ENCODE assay signal across 9 mouse cellular contexts in the genomic region with DNA sequence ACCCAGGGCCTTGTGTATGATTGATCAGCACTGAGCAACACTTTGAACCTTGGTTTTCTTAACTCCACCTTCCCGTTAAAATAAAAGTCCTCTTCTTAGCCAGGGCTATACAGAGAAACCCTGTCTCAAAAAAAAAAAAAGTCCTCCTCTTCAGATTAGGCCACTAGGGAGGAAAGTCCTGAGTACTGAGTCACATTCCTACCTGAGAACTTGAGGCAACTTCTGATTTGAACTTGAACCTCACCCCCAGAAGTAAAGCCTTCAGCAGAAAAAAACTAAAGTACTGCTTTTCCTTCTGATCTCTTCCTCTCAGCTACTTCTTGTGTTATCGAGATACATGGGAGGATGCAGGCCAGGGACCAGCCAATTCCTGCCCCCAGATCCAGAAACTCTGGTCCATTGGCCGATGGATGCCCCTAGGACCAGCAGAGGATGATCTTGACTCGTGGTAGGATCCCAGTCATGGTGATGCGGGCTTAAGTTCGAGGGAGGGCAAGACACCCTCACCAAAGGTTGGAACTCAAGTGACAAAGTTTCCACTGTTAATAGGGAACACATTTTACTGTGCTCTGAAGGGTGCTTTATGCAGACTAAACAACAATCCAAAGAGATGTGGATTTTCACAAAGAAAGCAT. TPM values are rescaled to one million over a fixed set of nuclear protein-coding genes. Genes with fewer than 3 reads are reported as not detected.
DNase-seq lines count a peak whose midpoint lies in the region; ATAC-seq lines count a peak whose summit lies in the region.
"Had no signal": no experiment of that assay in that cellular context is flagged by ENCODE, and none has a peak within 500 bp of the region (broad histone marks: within the 10 kb centered on the region; RNA-seq: fewer than 3 reads in every experiment).

No protein-coding gene starts in this region.

- DNase-seq in heart, adult 9 months (ENCODE audit: low spot score in 2 of 2) = no peak
- DNase-seq in adipocyte (ENCODE audit: low spot score) = peak; percentile 46
- DNase-seq in gastrocnemius, postnatal 36 days = no peak
- DNase-seq in lung, postnatal 10 days = no peak
- DNase-seq: gastrocnemius, postnatal 10 days had no signal

- intact Hi-C loops in gastrocnemius, postnatal 36 days (cut with DNase I) = no loop called here

- no peak for ATAC-seq in heart, embryonic 15.5 days (replicated peaks; ENCODE audit: insufficient number of reproducible peaks, insufficient read depth, low FRiP score, low read depth)
- ATAC-seq in hindbrain, embryonic 13.5 days (ENCODE audit: low FRiP score) = no peak
- no peak for ATAC-seq in midbrain, embryonic 13.5 days
- no peak for ATAC-seq in monocyte, adult 5-6 weeks (replicated peaks; ENCODE audit: insufficient number of reproducible peaks, low FRiP score, low TSS enrichment, poor library complexity, severe bottlenecking)

- no peak overlapping the region for H3K27ac ChIP-seq in heart, embryonic 15.5 days
- H3K27ac ChIP-seq in hindbrain, embryonic 13.5 days = no peak overlapping the region
- H3K27ac ChIP-seq in midbrain, embryonic 13.5 days = no peak overlapping the region

- H3K9ac ChIP-seq in heart, embryonic 15.5 days = peak overlapping the region; percentile 80; the same call in 1 of the 2 replicates
- peak overlapping the region; percentile 82 for H3K9ac ChIP-seq in hindbrain, embryonic 13.5 days
- peak overlapping the region; percentile 75; the same call in 1 of the 2 replicates for H3K9ac ChIP-seq in midbrain, embryonic 13.5 days (replicated peaks)

- peaks cover 43% of the 10 kb centered on the region for H3K4me1 ChIP-seq in heart, embryonic 15.5 days (replicated peaks)
- peaks cover 40% of the 10 kb centered on the region for H3K4me1 ChIP-seq in hindbrain, embryonic 13.5 days (replicated peaks)
- H3K4me1 ChIP-seq in midbrain, embryonic 13.5 days (replicated peaks) = peaks cover 36% of the 10 kb centered on the region

- H3K4me3 ChIP-seq in heart, embryonic 15.5 days = peak overlapping the region; percentile 77
- peak overlapping the region; percentile 59 for H3K4me3 ChIP-seq in hindbrain, embryonic 13.5 days
- H3K4me3 ChIP-seq in midbrain, embryonic 13.5 days (replicated peaks) = peak overlapping the region; percentile 61

- H3K4me2 ChIP-seq in heart, embryonic 15.5 days = peak overlapping the region; percentile 93
- peak overlapping the region; percentile 90 for H3K4me2 ChIP-seq in hindbrain, embryonic 13.5 days
- peak overlapping the region; percentile 88 for H3K4me2 ChIP-seq in midbrain, embryonic 13.5 days (replicated peaks)

- no peaks in the 10 kb centered on the region; the same call in none of the 2 replicates for H3K36me3 ChIP-seq in heart, embryonic 15.5 days
- H3K36me3 ChIP-seq in hindbrain, embryonic 13.5 days = peaks cover 10% of the 10 kb centered on the region
- peaks cover 19% of the 10 kb centered on the region for H3K36me3 ChIP-seq in midbrain, embryonic 13.5 days

- no peaks in the 10 kb centered on the region for H3K27me3 ChIP-seq in heart, embryonic 15.5 days
- H3K27me3 ChIP-seq in hindbrain, embryonic 13.5 days = peaks cover 32% of the 10 kb centered on the region
- H3K27me3 ChIP-seq in midbrain, embryonic 13.5 days = peaks cover 43% of the 10 kb centered on the region

- no peaks in the 10 kb centered on the region for H3K9me3 ChIP-seq in heart, embryonic 15.5 days (replicated peaks)
- H3K9me3 ChIP-seq in hindbrain, embryonic 13.5 days = no peaks in the 10 kb centered on the region
- H3K9me3 ChIP-seq in midbrain, embryonic 13.5 days = no peaks in the 10 kb centered on the region

- 68% methylated on average over 6 of the region's 6 CpGs for WGBS in heart, embryonic 15.5 days
- 80% methylated on average over 6 of the region's 6 CpGs for WGBS in hindbrain, embryonic 13.5 days
- 81% methylated on average over 6 of the region's 6 CpGs for WGBS in midbrain, embryonic 13.5 days

RNA-seq across cellular contexts. Expression of a gene that starts 2.4 kb away (rescaled TPM):
- polyA plus RNA-seq in heart, embryonic 15.5 days (2015; fragmentation: Nextera tagmentation; extraction: Ambion mirVana) = 0.74 and 0.90 TPM in 2 replicates
- polyA plus RNA-seq in hindbrain, embryonic 13.5 days (2015; fragmentation: Nextera tagmentation; extraction: Ambion mirVana) = 0.65 and 0.71 TPM in 2 replicates
- 0.26 and 0.89 TPM in 2 replicates for polyA plus RNA-seq in midbrain, embryonic 13.5 days (2015; fragmentation: Nextera tagmentation; extraction: Ambion mirVana)
- not detected in 3 replicates for total RNA-seq in monocyte, adult 5-6 weeks (2017)
- under 1 TPM in 1 of 2 experiments, not detected in 1; 0.48 TPM for total RNA-seq in gastrocnemius, postnatal 36 days (2021)

RNA-seq across cellular contexts. Expression of a gene that starts 6.3 kb away (rescaled TPM):
- 5.6 and 5.9 TPM in 2 replicates for polyA plus RNA-seq in heart, embryonic 15.5 days (2015; fragmentation: Nextera tagmentation; extraction: Ambion mirVana)
- polyA plus RNA-seq in hindbrain, embryonic 13.5 days (2015; fragmentation: Nextera tagmentation; extraction: Ambion mirVana) = 8.2 and 9.3 TPM in 2 replicates
- 7.7 and 8.7 TPM in 2 replicates for polyA plus RNA-seq in midbrain, embryonic 13.5 days (2015; fragmentation: Nextera tagmentation; extraction: Ambion mirVana)
- 26.3 to 44.6 TPM (median 35.4 TPM) in 3 replicates for total RNA-seq in monocyte, adult 5-6 weeks (2017)
- total RNA-seq in gastrocnemius, postnatal 36 days (2021) = 10 to 100 TPM; 13.0 TPM

RNA-seq across cellular contexts. Expression of a gene that starts 8.2 kb away (rescaled TPM):
- 0.31 and 0.57 TPM in 2 replicates for polyA plus RNA-seq in heart, embryonic 15.5 days (2015; fragmentation: Nextera tagmentation; extraction: Ambion mirVana)
- polyA plus RNA-seq in hindbrain, embryonic 13.5 days (2015; fragmentation: Nextera tagmentation; extraction: Ambion mirVana) = 0.68 TPM in 1 of 2 replicates, not detected in the other
- polyA plus RNA-seq in midbrain, embryonic 13.5 days (2015; fragmentation: Nextera tagmentation; extraction: Ambion mirVana) = 0.19 TPM in 1 of 2 replicates, not detected in the other
- total RNA-seq in monocyte, adult 5-6 weeks (2017) = not detected in 3 replicates
- 1 to 10 TPM; 2.6 to 5.6 TPM for total RNA-seq in gastrocnemius, postnatal 36 days (2021)

RNA-seq across cellular contexts. Expression of a gene that starts 17.5 kb away (rescaled TPM):
- polyA plus RNA-seq in heart, embryonic 15.5 days (2015; fragmentation: Nextera tagmentation; extraction: Ambion mirVana) = 1.2 and 1.9 TPM in 2 replicates
- 5.9 and 6.8 TPM in 2 replicates for polyA plus RNA-seq in hindbrain, embryonic 13.5 days (2015; fragmentation: Nextera tagmentation; extraction: Ambion mirVana)
- polyA plus RNA-seq in midbrain, embryonic 13.5 days (2015; fragmentation: Nextera tagmentation; extraction: Ambion mirVana) = 2.0 and 3.4 TPM in 2 replicates
- total RNA-seq in monocyte, adult 5-6 weeks (2017) = 0.19 to 0.95 TPM in 2 of 3 replicates, not detected in the other
- under 1 TPM; 0.10 to 0.12 TPM for total RNA-seq in gastrocnemius, postnatal 36 days (2021)

RNA-seq across cellular contexts. Expression of a gene that starts 30.9 kb away (rescaled TPM):
- polyA plus RNA-seq in heart, embryonic 15.5 days (2015; fragmentation: Nextera tagmentation; extraction: Ambion mirVana) = 246 and 260 TPM in 2 replicates
- 188 and 191 TPM in 2 replicates for polyA plus RNA-seq in hindbrain, embryonic 13.5 days (2015; fragmentation: Nextera tagmentation; extraction: Ambion mirVana)
- 177 and 189 TPM in 2 replicates for polyA plus RNA-seq in midbrain, embryonic 13.5 days (2015; fragmentation: Nextera tagmentation; extraction: Ambion mirVana)
- 14.5 to 24.5 TPM (median 18.8 TPM) in 3 replicates for total RNA-seq in monocyte, adult 5-6 weeks (2017)
- 100 to 1,000 TPM; 148 to 165 TPM for total RNA-seq in gastrocnemius, postnatal 36 days (2021)
